Mouse (Mus musculus) ovary, postnatal 14 days (tissue): ENCODE data around the gene Cct3.
"Not testable (repeated sequence)": the region's sequence is repeated elsewhere in the genome, so short reads cannot be mapped to it uniquely, and the experiment has no call there.

Experiments used
- DNase-seq: peaks from one replicate; pipeline ENCODE4 v3.0.0; 2022; ENCODE audit warnings: low spot score

Gene Cct3

DNA sequence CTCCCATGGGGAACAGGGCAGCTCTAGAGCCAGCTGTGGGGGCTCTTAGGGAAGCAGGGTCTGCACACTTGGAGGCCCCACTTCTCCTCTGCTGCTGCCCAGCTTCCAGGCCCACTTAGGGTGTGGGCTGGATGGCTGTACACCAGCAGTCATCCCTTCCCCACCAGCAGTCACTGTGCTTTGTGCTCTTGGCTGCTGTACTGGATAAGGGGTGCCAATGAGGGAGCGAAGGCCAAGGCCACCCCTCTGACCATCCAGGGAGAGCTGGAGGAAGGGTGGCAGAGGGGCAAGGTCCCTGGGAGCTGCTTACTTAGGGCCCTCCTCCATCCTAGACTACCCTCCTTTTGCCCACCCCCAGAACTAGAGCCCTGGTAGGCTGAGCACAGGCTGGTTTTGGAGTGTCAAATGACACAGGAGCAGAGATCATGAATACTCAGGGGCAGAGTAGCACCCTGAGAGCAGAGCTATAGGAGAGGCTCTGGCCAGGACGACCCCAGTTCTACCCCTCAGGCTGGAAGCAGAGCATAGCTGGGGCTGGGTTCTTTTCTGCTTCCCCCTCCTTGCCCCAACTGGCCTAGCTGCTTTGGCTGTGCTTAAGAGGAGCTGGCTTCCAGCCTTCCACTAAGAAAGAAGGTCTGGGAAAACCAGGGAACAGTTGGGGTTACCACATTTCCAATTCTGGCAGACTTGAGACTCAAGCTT lies 64.8 kb downstream of the Cct3 start:
- no peak for DNase-seq

- no peak for DNase-seq
These were observed 66.8 kb downstream of the Cct3 start for GRCm38 (mm10) chr3:88363700-88364099.

DNA sequence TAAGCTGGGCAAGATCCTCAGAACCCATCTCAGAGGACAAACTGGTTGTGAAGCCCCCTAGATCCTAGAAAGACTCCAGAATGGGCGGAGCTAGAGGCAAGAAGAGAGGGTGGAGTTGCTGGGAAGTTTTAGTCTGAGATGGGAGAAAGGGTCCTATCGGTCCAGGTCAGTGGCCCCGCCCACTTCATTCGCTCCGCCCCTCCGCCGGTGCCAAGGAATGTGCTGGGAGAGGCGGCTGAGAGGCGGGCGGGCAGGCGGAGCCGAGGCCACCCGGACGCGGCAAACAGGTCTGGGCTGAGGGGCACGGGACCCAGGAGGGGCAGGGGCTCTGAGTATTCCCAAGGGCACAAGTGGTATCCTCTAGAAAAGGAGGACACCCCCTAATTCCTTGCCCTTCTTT lies 67.4 kb downstream of the Cct3 start, which contains the start of gene Paqr6:
Gene Paqr6 (plus strand): TSS at position 248 of the 400 bp plus-strand sequence.
- peak; percentile 82 for DNase-seq

DNA sequence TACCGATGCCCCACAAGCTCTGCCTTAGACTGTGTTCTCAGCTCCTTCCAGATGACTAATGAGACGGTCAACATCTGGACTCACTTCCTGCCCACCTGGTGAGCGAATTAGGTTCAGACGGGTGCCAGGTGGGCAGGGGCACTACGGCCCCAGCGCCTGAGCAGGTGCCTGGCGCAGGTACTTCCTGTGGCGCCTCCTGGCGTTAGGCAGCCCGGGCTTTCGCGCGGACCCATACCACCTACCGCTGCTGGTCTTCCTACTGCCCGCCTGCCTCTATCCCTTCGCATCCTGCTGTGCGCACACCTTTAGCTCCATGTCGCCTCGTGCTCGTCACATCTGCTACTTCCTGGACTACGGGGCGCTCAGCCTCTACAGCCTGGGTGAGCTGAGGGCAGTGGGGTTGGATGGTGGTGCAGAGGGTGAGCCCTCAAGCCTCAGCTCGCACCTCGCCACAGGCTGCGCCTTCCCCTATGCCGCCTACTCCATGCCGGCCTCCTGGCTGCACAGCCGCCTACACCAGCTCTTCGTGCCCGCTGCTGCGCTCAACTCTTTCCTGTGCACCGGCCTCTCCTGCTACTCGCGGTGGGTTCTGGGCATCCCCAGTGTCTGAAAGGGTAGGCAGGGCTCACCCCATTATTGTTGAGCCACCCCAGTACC lies 68.9 kb downstream of the Cct3 start:
- DNase-seq, result no peak

DNA sequence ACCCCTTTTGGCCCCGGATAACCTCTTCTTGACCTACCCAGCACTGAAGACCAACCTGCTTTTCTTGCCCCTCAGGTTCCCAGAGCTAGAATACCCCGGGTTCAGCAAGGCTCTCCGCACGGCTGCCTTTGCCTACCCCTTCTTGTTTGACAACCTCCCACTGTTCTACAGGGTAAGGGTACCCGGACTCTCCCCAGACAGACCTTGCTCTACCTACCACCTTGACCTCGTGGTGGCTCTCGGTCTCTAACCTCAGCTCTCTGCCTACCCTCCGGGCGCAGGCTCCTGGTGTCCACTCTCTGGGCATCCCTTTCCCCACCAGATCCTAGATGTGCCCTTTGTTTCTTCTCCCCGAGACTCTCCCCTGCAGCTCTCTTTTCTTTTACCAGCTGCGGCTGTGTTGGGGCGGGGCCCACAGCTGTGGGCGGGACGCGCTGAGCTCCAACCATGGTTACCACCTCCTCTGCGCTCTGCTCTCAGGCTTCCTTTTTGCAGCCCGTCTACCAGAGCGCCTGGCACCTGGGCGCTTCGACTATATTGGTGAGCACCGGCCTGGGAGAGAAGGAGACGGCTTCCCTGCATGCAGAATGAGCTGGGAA lies 70.0 kb downstream of the Cct3 start:
- not testable (repeated sequence) for DNase-seq

- not testable (repeated sequence) for DNase-seq
These were observed 70.6 kb downstream of the Cct3 start for GRCm38 (mm10) chr3:88367517-88367916.

DNA sequence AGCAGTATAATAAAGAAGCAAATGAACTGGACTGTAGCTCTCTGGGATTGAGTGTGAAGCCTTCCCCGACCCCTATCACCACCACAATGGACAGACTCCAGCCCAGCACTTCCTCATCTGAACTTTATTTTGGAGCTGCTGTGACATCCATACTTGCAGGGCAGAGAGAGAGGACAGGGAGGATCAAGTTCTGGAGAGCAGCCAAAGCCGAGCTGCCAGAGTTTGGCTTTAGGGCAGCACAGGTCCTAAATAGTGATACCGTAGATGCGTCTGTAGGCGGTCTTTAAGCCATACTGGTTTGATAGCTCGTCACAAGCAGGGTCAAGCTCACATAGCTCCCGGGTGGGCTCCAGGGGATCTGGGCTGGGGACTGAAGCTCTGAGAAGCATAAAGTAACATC lies 71.6 kb downstream of the Cct3 start:
- not testable (repeated sequence) for DNase-seq
